Mouse (Mus musculus) heart, postnatal 0 days (tissue): ENCODE measurements around the gene Ap3s2. TPM values are rescaled to one million over a fixed set of nuclear protein-coding genes. Genes with fewer than 3 reads are reported as not detected.

ENCODE experiments used
- ATAC-seq: fragments of 200-750 bp; cut with Nextera tagmentation; 2 replicates; pipeline ENCODE4 v1.8.0; 2017; ENCODE audit warnings: low read depth, moderate number of reproducible peaks, moderate library complexity; ENCODE audit not compliant: insufficient read depth
- DNase-seq: peaks from one replicate; pipeline ENCODE4 v3.0.0-alpha.2; 2016; ENCODE audit warnings: low spot score
- H3K27ac ChIP-seq: fragments of 300-500 bp; sonication (generic); 2 replicates; pipeline ENCODE4 v1.5.1; 2014; ENCODE audit warnings: low read depth, mild to moderate bottlenecking
- H3K27me3 ChIP-seq: fragments of 300-500 bp; sonication (generic); 2 replicates; pipeline ENCODE4 v1.6.1; 2014; ENCODE audit warnings: low read length, mixed read lengths; ENCODE audit not compliant: control insufficient read depth, insufficient read depth
- H3K36me3 ChIP-seq: fragments of 300-500 bp; sonication (generic); replicated peaks from 2 replicates; pipeline ENCODE4 v1.6.1; 2014; ENCODE audit warnings: low read length, mixed read lengths; ENCODE audit not compliant: control insufficient read depth, insufficient read depth
- H3K4me1 ChIP-seq: fragments of 300-500 bp; sonication (generic); 2 replicates; pipeline ENCODE4 v1.6.1; 2014; ENCODE audit warnings: antibody characterized with exemption; ENCODE audit not compliant: control insufficient read depth, insufficient read depth
- H3K4me2 ChIP-seq: fragments of 300-500 bp; sonication (generic); 2 replicates; pipeline ENCODE4 v1.6.1; 2014; ENCODE audit warnings: low read depth, mild to moderate bottlenecking, low read length, moderate library complexity
- H3K4me3 ChIP-seq: fragments of 300-500 bp; sonication (generic); 2 replicates; pipeline ENCODE4 v1.5.1; 2014; ENCODE audit warnings: low read depth, low read length
- H3K9ac ChIP-seq: fragments of 300-500 bp; sonication (generic); replicated peaks from 2 replicates; pipeline ENCODE4 v1.6.1; 2014; ENCODE audit warnings: low read depth, low read length, mixed read lengths
- H3K9me3 ChIP-seq: fragments of 300-500 bp; sonication (generic); replicated peaks from 2 replicates; pipeline ENCODE4 v1.6.1; 2016; ENCODE audit warnings: low read length; ENCODE audit not compliant: control insufficient read depth
- CTCF ChIP-seq: IDR thresholded peaks from 2 replicates; pipeline ENCODE4 v1.5.1; 2016; ENCODE audit warnings: antibody characterized with exemption, control low read depth, low read depth
- EP300 ChIP-seq: IDR thresholded peaks from 2 replicates; pipeline ENCODE4 v1.6.1; 2016; ENCODE audit warnings: antibody characterized with exemption, low read depth
- WGBS: fragments of 180-500 bp; shearing (Covaris S2); extraction: QIAGEN DNeasy Blood & Tissue Kit; methylation state at CpG from one replicate; pipeline ENCODE4 v1.1.7; 2014; 5-methylcytosine and 5-hydroxymethylcytosine counted together
- polyA plus RNA-seq: library from polyadenylated mRNA; unstranded; fragments of >200 nt; fragmentation: Nextera tagmentation; extraction: Ambion mirVana; gene quantifications from 2 replicates; pipeline ENCODE4 v1.2.1, GENCODE M21; 2015
- total RNA-seq: library from RNA; depleted of rRNA; stranded (reverse); fragments of >200 nt; gene quantifications from 2 replicates; pipeline ENCODE4 v1.2.3, GENCODE M21; 2014; ENCODE audit warnings: low replicate concordance

Gene Ap3s2
- total and polyA plus RNA-seq, 2 experiments from 2014 or later: 9.8 to 21.5 TPM

- H3K9ac ChIP-seq: no peak overlapping the region
- DNase-seq: no peak
- 81% methylated on average over 7 of the region's 7 CpGs for WGBS
- H3K27me3 ChIP-seq: no peaks in the 10 kb centered on the region
- ATAC-seq: no peak
- no peak overlapping the region for H3K27ac ChIP-seq
- no peaks in the 10 kb centered on the region for H3K4me1 ChIP-seq
- no peak for TF ChIP-seq CTCF
- no peak for TF ChIP-seq EP300
- H3K9me3 ChIP-seq: no peaks in the 10 kb centered on the region
- H3K36me3 ChIP-seq: peaks cover 20% of the 10 kb centered on the region
- no peak overlapping the region for H3K4me3 ChIP-seq
- no peak overlapping the region for H3K4me2 ChIP-seq
These were observed 36.7 kb downstream of the Ap3s2 start for GRCm38 (mm10) chr7:79883613-79884334.

- Histone ChIP-seq H3K27ac (no peak overlapping the region), H3K4me3 (no peak overlapping the region), H3K9ac (no peak overlapping the region), H3K4me2 (no peak overlapping the region), H3K36me3 (peaks cover 20% of the 10 kb centered on the region), H3K9me3 (no peaks in the 10 kb centered on the region), H3K4me1 (no peaks in the 10 kb centered on the region), H3K27me3 (no peaks in the 10 kb centered on the region)
- TF ChIP-seq EP300 (no peak), CTCF (no peak)
- DNase-seq: no peak
- ATAC-seq: no peak
- 85% methylated on average over 6 of the region's 6 CpGs for WGBS
These were observed 38.5 kb downstream of the Ap3s2 start for GRCm38 (mm10) chr7:79881901-79882300.

- Histone ChIP-seq H3K4me3 (no peak overlapping the region), H3K4me2 (no peak overlapping the region), H3K9me3 (no peaks in the 10 kb centered on the region), H3K27me3 (no peaks in the 10 kb centered on the region), H3K4me1 (no peaks in the 10 kb centered on the region), H3K27ac (no peak overlapping the region), H3K9ac (no peak overlapping the region), H3K36me3 (peaks cover 20% of the 10 kb centered on the region)
- TF ChIP-seq CTCF (no peak), EP300 (no peak)
- no peak for DNase-seq
- no peak for ATAC-seq
- WGBS: 34% methylated on average over 3 of the region's 3 CpGs
These were observed 39.5 kb downstream of the Ap3s2 start for GRCm38 (mm10) chr7:79880998-79881397.

GRCm38 (mm10) chr7:79880033-79880432 is 40.4 kb downstream of the Ap3s2 start:
- no peak for DNase-seq
- no peak for ATAC-seq
- WGBS: 79% methylated on average over 6 of the region's 6 CpGs
- H3K9me3 ChIP-seq: no peaks in the 10 kb centered on the region
- H3K4me3 ChIP-seq: no peak overlapping the region
- no peak overlapping the region for H3K9ac ChIP-seq
- no peak overlapping the region for H3K27ac ChIP-seq
- no peak overlapping the region for H3K4me2 ChIP-seq
- no peaks in the 10 kb centered on the region for H3K27me3 ChIP-seq
- H3K36me3 ChIP-seq: peaks cover 20% of the 10 kb centered on the region
- H3K4me1 ChIP-seq: no peaks in the 10 kb centered on the region
- no peak for TF ChIP-seq EP300
- TF ChIP-seq CTCF: no peak

- no peaks in the 10 kb centered on the region for H3K9me3 ChIP-seq
- no peak for TF ChIP-seq CTCF
- TF ChIP-seq EP300: no peak
- no peak overlapping the region for H3K4me2 ChIP-seq
- no peak overlapping the region for H3K9ac ChIP-seq
- no peaks in the 10 kb centered on the region for H3K4me1 ChIP-seq
- DNase-seq: no peak
- H3K27ac ChIP-seq: no peak overlapping the region
- H3K27me3 ChIP-seq: no peaks in the 10 kb centered on the region
- H3K36me3 ChIP-seq: peaks cover 20% of the 10 kb centered on the region
- 74% methylated on average over 2 of the region's 2 CpGs for WGBS
- ATAC-seq: no peak
- no peak overlapping the region for H3K4me3 ChIP-seq
These were observed 41.9 kb downstream of the Ap3s2 start for GRCm38 (mm10) chr7:79878455-79879025.
